In the genomic region with DNA sequence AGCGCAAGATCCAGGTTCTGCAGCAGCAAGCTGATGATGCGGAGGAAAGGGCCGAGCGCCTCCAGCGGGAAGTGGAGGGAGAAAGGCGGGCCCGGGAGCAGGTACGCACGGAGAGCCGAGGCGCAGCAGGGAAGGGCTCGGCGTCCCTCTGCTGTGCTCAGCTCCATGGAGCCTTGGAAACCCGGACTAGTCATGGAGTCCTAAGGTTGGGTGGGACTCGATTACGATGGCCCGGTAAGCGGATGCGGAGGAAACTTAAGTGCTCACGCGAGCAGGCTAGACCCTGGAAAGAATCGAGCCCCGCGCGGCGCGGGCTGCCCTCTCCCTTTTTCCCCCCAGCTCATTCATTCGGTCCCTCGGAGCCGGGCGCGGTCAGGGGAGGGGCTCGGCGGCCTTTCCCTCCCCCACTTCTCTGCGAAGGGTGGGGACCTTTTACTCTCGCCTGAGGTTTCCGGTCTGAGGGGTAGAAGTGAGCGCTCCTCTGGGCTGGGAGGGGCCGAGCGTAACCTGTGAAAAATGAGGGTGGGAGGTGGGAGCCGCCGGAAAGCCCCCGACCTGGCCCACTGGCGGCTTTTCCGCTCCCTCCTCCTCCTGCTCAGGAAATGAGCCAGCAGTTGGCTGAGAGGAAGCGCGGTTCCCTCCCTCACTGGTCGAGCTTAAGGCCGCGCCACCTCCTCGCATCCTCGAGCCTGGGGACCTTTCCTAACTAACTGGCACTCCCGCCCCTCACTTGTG, we compare ENCODE assay signal across 8 mouse cellular contexts. TPM values are rescaled to one million over a fixed set of nuclear protein-coding genes. Genes with fewer than 3 reads are reported as not detected.
DNase-seq lines count a peak whose midpoint lies in the region; ATAC-seq and TF ChIP-seq lines count a peak whose summit lies in the region.

No protein-coding gene starts in this region.

- H3K9me3 ChIP-seq in CH12.LX (replicated peaks; ENCODE audit: low read length) = no peaks in the 10 kb centered on the region
- H3K9me3 ChIP-seq in heart, embryonic 13.5 days = no peaks in the 10 kb centered on the region
- no peaks in the 10 kb centered on the region for H3K9me3 ChIP-seq in kidney, embryonic 16.5 days (ENCODE audit: low read length)
- H3K9me3 ChIP-seq in liver, embryonic 16.5 days (replicated peaks; ENCODE audit: control insufficient read depth, low read length) = no peaks in the 10 kb centered on the region
- H3K9me3 ChIP-seq in neural tube, embryonic 11.5 days (ENCODE audit: control insufficient read depth, low read length) = no peaks in the 10 kb centered on the region
- H3K9me3 ChIP-seq in stomach, postnatal 0 days (ENCODE audit: control insufficient read depth, low read length) = no peaks in the 10 kb centered on the region

- no peak; the same call in 1 of the 2 replicates for TF ChIP-seq EP300 in CH12.LX (IDR thresholded peaks at IDR 0.05; ENCODE audit: low read length)
- no peak for TF ChIP-seq EP300 in stomach, postnatal 0 days (optimal IDR thresholded peaks at IDR 0.05)

- H3K4me3 ChIP-seq in CH12.LX (replicated peaks in 1 of 3; ENCODE audit: low read depth in 2 of 3, low read length in 2 of 3, poor library complexity in 1 of 3) = peak overlapping the region; percentile 89 to 97 (median 92)
- peak overlapping the region; percentile 82 for H3K4me3 ChIP-seq in brown adipose tissue, adult 24 weeks (ENCODE audit: insufficient read depth, low read depth, low read length)
- peak overlapping the region; percentile 88 for H3K4me3 ChIP-seq in heart, embryonic 13.5 days
- H3K4me3 ChIP-seq in kidney, embryonic 16.5 days (ENCODE audit: low read length) = peak overlapping the region; percentile 92
- H3K4me3 ChIP-seq in liver, embryonic 16.5 days (ENCODE audit: low read depth, low read length) = peak overlapping the region; percentile 85
- H3K4me3 ChIP-seq in neural tube, embryonic 11.5 days (ENCODE audit: low read depth, low read length) = peak overlapping the region; percentile 91
- peak overlapping the region; percentile 83 for H3K4me3 ChIP-seq in stomach, postnatal 0 days (ENCODE audit: low read depth, low read length)

- no peak for TF ChIP-seq CTCF in CH12.LX (conservative IDR thresholded peaks at IDR 0.05 in 1 of 2, IDR thresholded peaks at IDR 0.05 in 1 of 2; ENCODE audit: low read depth in 2 of 2, low read length in 2 of 2)
- TF ChIP-seq CTCF in stomach, postnatal 0 days (IDR thresholded peaks at IDR 0.05; ENCODE audit: low read depth) = no peak; the same call in 1 of the 2 replicates

- peaks cover 46% of the 10 kb centered on the region for H3K79me2 ChIP-seq in CH12.LX (replicated peaks; ENCODE audit: control insufficient read depth, extremely low read depth, insufficient read depth, poor library complexity, severe bottlenecking)

- peak; percentile 73 for TF ChIP-seq POLR2A in CH12.LX (IDR thresholded peaks at IDR 0.05; ENCODE audit: low read depth, low read length)

- DNase-seq in CH12.LX (ENCODE audit: extremely low read depth) = peak; percentile 92
- peak; percentile 69 for DNase-seq in neural tube, embryonic 11.5 days (ENCODE audit: low spot score)
- peak; percentile 82 for DNase-seq in stomach, postnatal 0 days (ENCODE audit: low spot score)

- peaks cover 6 to 38% of the 10 kb centered on the region in 2 experiments for H3K4me1 ChIP-seq in CH12.LX (ENCODE audit: control insufficient read depth in 1 of 2, insufficient read depth in 2 of 2)
- H3K4me1 ChIP-seq in brown adipose tissue, adult 24 weeks (ENCODE audit: control insufficient read depth, insufficient read depth, insufficient read length, low read length) = peaks cover 22% of the 10 kb centered on the region
- peaks cover 57% of the 10 kb centered on the region for H3K4me1 ChIP-seq in heart, embryonic 13.5 days
- H3K4me1 ChIP-seq in kidney, embryonic 16.5 days (ENCODE audit: insufficient read depth, low read length) = peaks cover 57% of the 10 kb centered on the region
- peaks cover 51% of the 10 kb centered on the region for H3K4me1 ChIP-seq in liver, embryonic 16.5 days (ENCODE audit: control insufficient read depth, low read depth, low read length)
- peaks cover 14% of the 10 kb centered on the region for H3K4me1 ChIP-seq in neural tube, embryonic 11.5 days (ENCODE audit: control insufficient read depth, insufficient read depth, low read length)
- H3K4me1 ChIP-seq in stomach, postnatal 0 days (replicated peaks; ENCODE audit: control insufficient read depth, insufficient read depth) = peaks cover 12% of the 10 kb centered on the region

- peak overlapping the region; percentile 87 for H3K9ac ChIP-seq in CH12.LX (ENCODE audit: insufficient read depth, low read depth)
- H3K9ac ChIP-seq in heart, embryonic 13.5 days = peak overlapping the region; percentile 95
- peak overlapping the region; percentile 94 for H3K9ac ChIP-seq in kidney, embryonic 16.5 days (replicated peaks; ENCODE audit: low read length)
- peak overlapping the region; percentile 83 for H3K9ac ChIP-seq in liver, embryonic 16.5 days (ENCODE audit: low read depth, low read length)
- peak overlapping the region; percentile 88 for H3K9ac ChIP-seq in neural tube, embryonic 11.5 days (ENCODE audit: low read length)
- H3K9ac ChIP-seq in stomach, postnatal 0 days (ENCODE audit: low read length) = peak overlapping the region; percentile 86

- peak overlapping the region; percentile 96 for H3K27ac ChIP-seq in CH12.LX (ENCODE audit: insufficient read depth, low read depth)
- H3K27ac ChIP-seq in brown adipose tissue, adult 24 weeks (replicated peaks; ENCODE audit: low read depth, low read length) = peak overlapping the region; percentile 92
- peak overlapping the region; percentile 99 for H3K27ac ChIP-seq in heart, embryonic 13.5 days (replicated peaks)
- H3K27ac ChIP-seq in kidney, embryonic 16.5 days (ENCODE audit: low read length) = peak overlapping the region; percentile 99
- H3K27ac ChIP-seq in liver, embryonic 16.5 days (ENCODE audit: low read length) = peak overlapping the region; percentile 97
- peak overlapping the region; percentile 80 for H3K27ac ChIP-seq in neural tube, embryonic 11.5 days (ENCODE audit: low read depth, low read length)
- peak overlapping the region; percentile 99 for H3K27ac ChIP-seq in stomach, postnatal 0 days (replicated peaks)

- H3K4me2 ChIP-seq in CH12.LX (ENCODE audit: insufficient read depth, low read depth, poor library complexity, severe bottlenecking) = peak overlapping the region; percentile 9; the same call in 1 of the 2 replicates
- peak overlapping the region; percentile 88 for H3K4me2 ChIP-seq in heart, embryonic 13.5 days
- H3K4me2 ChIP-seq in kidney, embryonic 16.5 days (replicated peaks; ENCODE audit: low read depth, low read length) = peak overlapping the region; percentile 77
- peak overlapping the region; percentile 90 for H3K4me2 ChIP-seq in liver, embryonic 16.5 days (ENCODE audit: low read depth, low read length)
- H3K4me2 ChIP-seq in neural tube, embryonic 11.5 days (ENCODE audit: low read depth) = peak overlapping the region; percentile 87
- peak overlapping the region; percentile 64 for H3K4me2 ChIP-seq in stomach, postnatal 0 days (replicated peaks; ENCODE audit: low read depth)

- in situ Hi-C loops in CH12.LX (cut with MboI; ENCODE audit: low pct_ligation_motif_present, low pct_unique_long_range_greater_than_20kb, low sequenced_read_pairs) = loop anchor here (10.0 kb wide), 2 partner anchors 115 to 285 kb away; a partner anchor contains a TSS

- 0% methylated on average over 51 of the region's 53 CpGs for WGBS in heart, embryonic 13.5 days
- 0% methylated on average over 45 of the region's 53 CpGs for WGBS in kidney, embryonic 16.5 days
- WGBS in liver, embryonic 16.5 days (ENCODE audit: insufficient replicate concordance) = under 1% methylated on average over 53 of the region's 53 CpGs
- WGBS in neural tube, embryonic 11.5 days = under 1% methylated on average over 53 of the region's 53 CpGs
- 0% methylated on average over 40 of the region's 53 CpGs for WGBS in stomach, postnatal 0 days

- no peak for TF ChIP-seq RAD21 in CH12.LX (IDR thresholded peaks at IDR 0.05; ENCODE audit: low read depth, low read length)

- dilution Hi-C loops in CH12.LX (cut with MboI; ENCODE audit: extremely low pct_ligation_motif_present, extremely low pct_unique_long_range_greater_than_20kb, low sequenced_read_pairs) = no loop called here

- ATAC-seq in erythroid progenitor cell, adult 5-6 weeks (replicated peaks; ENCODE audit: low FRiP score, poor library complexity, severe bottlenecking) = peak; percentile 67
- peak; percentile 39; the same call in 1 of the 2 replicates for ATAC-seq in heart, embryonic 13.5 days (ENCODE audit: extremely low read depth, insufficient number of reproducible peaks, low FRiP score, low TSS enrichment)
- ATAC-seq in kidney, embryonic 16.5 days (ENCODE audit: low FRiP score, low TSS enrichment) = peak; percentile 65
- ATAC-seq in liver, embryonic 16.5 days (ENCODE audit: low read depth) = peak; percentile 55
- peak; percentile 64 for ATAC-seq in neural tube, embryonic 11.5 days (ENCODE audit: insufficient read depth, low FRiP score, low TSS enrichment)
- ATAC-seq in stomach, postnatal 0 days (ENCODE audit: low FRiP score, low TSS enrichment) = peak; percentile 65

- no peaks in the 10 kb centered on the region for H3K27me3 ChIP-seq in CH12.LX (replicated peaks)
- H3K27me3 ChIP-seq in heart, embryonic 13.5 days (replicated peaks) = no peaks in the 10 kb centered on the region
- no peaks in the 10 kb centered on the region for H3K27me3 ChIP-seq in kidney, embryonic 16.5 days (ENCODE audit: insufficient read depth, low read length)
- H3K27me3 ChIP-seq in liver, embryonic 16.5 days (ENCODE audit: control insufficient read depth, insufficient read depth, low read depth, low read length) = no peaks in the 10 kb centered on the region
- H3K27me3 ChIP-seq in neural tube, embryonic 11.5 days (ENCODE audit: control insufficient read depth, insufficient read depth, low read length) = no peaks in the 10 kb centered on the region
- no peaks in the 10 kb centered on the region for H3K27me3 ChIP-seq in stomach, postnatal 0 days (ENCODE audit: control insufficient read depth, insufficient read depth, low read length)

- peaks cover 0 to 18% of the 10 kb centered on the region in 2 experiments for H3K36me3 ChIP-seq in CH12.LX (replicated peaks in 1 of 2; ENCODE audit: control insufficient read depth in 1 of 2, insufficient read depth in 1 of 2, low read length in 1 of 2)
- H3K36me3 ChIP-seq in heart, embryonic 13.5 days = 0 out of 2 replicates have a peak, but pooled peaks cover 3% of the 10 kb centered on the region
- H3K36me3 ChIP-seq in kidney, embryonic 16.5 days (ENCODE audit: insufficient read depth, low read length) = no peaks in the 10 kb centered on the region
- no peaks in the 10 kb centered on the region for H3K36me3 ChIP-seq in liver, embryonic 16.5 days (ENCODE audit: control insufficient read depth, insufficient read depth)
- H3K36me3 ChIP-seq in neural tube, embryonic 11.5 days (ENCODE audit: control insufficient read depth, insufficient read depth, low read length) = no peaks in the 10 kb centered on the region
- no peaks in the 10 kb centered on the region for H3K36me3 ChIP-seq in stomach, postnatal 0 days (ENCODE audit: control insufficient read depth, insufficient read depth, low read length)

RNA-seq across cellular contexts. Expression of a gene that starts 7.5 kb away (rescaled TPM):
- total RNA-seq in CH12.LX (2012; rRNA removed) = 309 and 364 TPM in 2 replicates
- total RNA-seq in CH12.LX (2014; rRNA removed) = 448 and 501 TPM in 2 replicates
- 810 and 952 TPM in 2 replicates for polyA plus RNA-seq in CH12.LX (2012; ENCODE audit: insufficient read length, low read depth)
- polyA plus RNA-seq in brown adipose tissue, adult 24 weeks (2012; ENCODE audit: insufficient read depth, insufficient read length, missing spikeins) = 96.4 and 103 TPM in 2 replicates
- total RNA-seq in erythroid progenitor cell, adult 5-6 weeks (2015; ENCODE audit: low replicate concordance) = 134 and 153 TPM in 2 replicates
- 196 and 241 TPM in 2 replicates for total RNA-seq in erythroid progenitor cell, adult 5-6 weeks (2017; ENCODE audit: low replicate concordance)
- polyA plus RNA-seq in heart, embryonic 13.5 days (2015; fragmentation: Nextera tagmentation; extraction: Ambion mirVana) = 290 and 300 TPM in 2 replicates
- polyA plus RNA-seq in kidney, embryonic 16.5 days (2015; fragmentation: Nextera tagmentation; extraction: Ambion mirVana) = 543 and 583 TPM in 2 replicates
- 162 and 169 TPM in 2 replicates for polyA plus RNA-seq in liver, embryonic 16.5 days (2015; fragmentation: Nextera tagmentation; extraction: Ambion mirVana)
- 509 and 535 TPM in 2 replicates for polyA plus RNA-seq in neural tube, embryonic 11.5 days (2014; fragmentation: Nextera tagmentation; extraction: Ambion mirVana)
- polyA plus RNA-seq in stomach, postnatal 0 days (2015; fragmentation: Nextera tagmentation; extraction: Ambion mirVana) = 327 TPM in 2 replicates

RNA-seq across cellular contexts. Expression of a gene that starts 24.0 kb away (rescaled TPM):
- total RNA-seq in CH12.LX (2012; rRNA removed) (0.42 and 0.67 TPM in 2 replicates), CH12.LX (2014; rRNA removed) (0.43 and 0.63 TPM in 2 replicates)
- polyA plus RNA-seq in CH12.LX (2012; ENCODE audit: insufficient read length, low read depth) = 0.47 and 0.61 TPM in 2 replicates
- 0.20 TPM in 1 of 2 replicates, not detected in the other for polyA plus RNA-seq in brown adipose tissue, adult 24 weeks (2012; ENCODE audit: insufficient read depth, insufficient read length, missing spikeins)
- not detected in 2 replicates for total RNA-seq in erythroid progenitor cell, adult 5-6 weeks (2015; ENCODE audit: low replicate concordance)
- total RNA-seq in erythroid progenitor cell, adult 5-6 weeks (2017; ENCODE audit: low replicate concordance) = not detected in 2 replicates
- polyA plus RNA-seq in heart, embryonic 13.5 days (2015; fragmentation: Nextera tagmentation; extraction: Ambion mirVana) = 0.28 and 0.31 TPM in 2 replicates
- polyA plus RNA-seq in kidney, embryonic 16.5 days (2015; fragmentation: Nextera tagmentation; extraction: Ambion mirVana) = 0.36 and 0.60 TPM in 2 replicates
- polyA plus RNA-seq in liver, embryonic 16.5 days (2015; fragmentation: Nextera tagmentation; extraction: Ambion mirVana) = 0.04 and 0.06 TPM in 2 replicates
- polyA plus RNA-seq in neural tube, embryonic 11.5 days (2014; fragmentation: Nextera tagmentation; extraction: Ambion mirVana) = 0.41 and 0.66 TPM in 2 replicates
- polyA plus RNA-seq in stomach, postnatal 0 days (2015; fragmentation: Nextera tagmentation; extraction: Ambion mirVana) = 0.05 and 0.06 TPM in 2 replicates

RNA-seq across cellular contexts. Expression of a gene that starts 27.5 kb away (rescaled TPM):
- total RNA-seq in CH12.LX (2012; rRNA removed) (72.6 and 83.7 TPM in 2 replicates), CH12.LX (2014; rRNA removed) (48.5 and 49.0 TPM in 2 replicates)
- 189 and 201 TPM in 2 replicates for polyA plus RNA-seq in CH12.LX (2012; ENCODE audit: insufficient read length, low read depth)
- polyA plus RNA-seq in brown adipose tissue, adult 24 weeks (2012; ENCODE audit: insufficient read depth, insufficient read length, missing spikeins) = 43.1 and 61.4 TPM in 2 replicates
- total RNA-seq in erythroid progenitor cell, adult 5-6 weeks (2015; ENCODE audit: low replicate concordance) = 157 and 197 TPM in 2 replicates
- total RNA-seq in erythroid progenitor cell, adult 5-6 weeks (2017; ENCODE audit: low replicate concordance) = 107 and 126 TPM in 2 replicates
- polyA plus RNA-seq in heart, embryonic 13.5 days (2015; fragmentation: Nextera tagmentation; extraction: Ambion mirVana) = 121 and 129 TPM in 2 replicates
- 152 and 198 TPM in 2 replicates for polyA plus RNA-seq in kidney, embryonic 16.5 days (2015; fragmentation: Nextera tagmentation; extraction: Ambion mirVana)
- 57.4 and 64.4 TPM in 2 replicates for polyA plus RNA-seq in liver, embryonic 16.5 days (2015; fragmentation: Nextera tagmentation; extraction: Ambion mirVana)
- polyA plus RNA-seq in neural tube, embryonic 11.5 days (2014; fragmentation: Nextera tagmentation; extraction: Ambion mirVana) = 206 and 208 TPM in 2 replicates
- 75.2 and 80.4 TPM in 2 replicates for polyA plus RNA-seq in stomach, postnatal 0 days (2015; fragmentation: Nextera tagmentation; extraction: Ambion mirVana)

RNA-seq across cellular contexts. Expression of a gene that starts 28.5 kb away (rescaled TPM):
- total RNA-seq in CH12.LX (2012; rRNA removed) = 89.5 and 92.2 TPM in 2 replicates
- total RNA-seq in CH12.LX (2014; rRNA removed) = 126 and 133 TPM in 2 replicates
- 101 and 102 TPM in 2 replicates for polyA plus RNA-seq in CH12.LX (2012; ENCODE audit: insufficient read length, low read depth)
- 62.5 and 63.0 TPM in 2 replicates for polyA plus RNA-seq in brown adipose tissue, adult 24 weeks (2012; ENCODE audit: insufficient read depth, insufficient read length, missing spikeins)
- total RNA-seq in erythroid progenitor cell, adult 5-6 weeks (2015; ENCODE audit: low replicate concordance) = 26.3 and 51.6 TPM in 2 replicates
- total RNA-seq in erythroid progenitor cell, adult 5-6 weeks (2017; ENCODE audit: low replicate concordance) = 28.5 and 29.4 TPM in 2 replicates
- polyA plus RNA-seq in heart, embryonic 13.5 days (2015; fragmentation: Nextera tagmentation; extraction: Ambion mirVana) = 129 and 148 TPM in 2 replicates
- 184 and 187 TPM in 2 replicates for polyA plus RNA-seq in kidney, embryonic 16.5 days (2015; fragmentation: Nextera tagmentation; extraction: Ambion mirVana)
- polyA plus RNA-seq in liver, embryonic 16.5 days (2015; fragmentation: Nextera tagmentation; extraction: Ambion mirVana) = 76.1 and 76.3 TPM in 2 replicates
- polyA plus RNA-seq in neural tube, embryonic 11.5 days (2014; fragmentation: Nextera tagmentation; extraction: Ambion mirVana) = 197 TPM in 2 replicates
- 109 and 115 TPM in 2 replicates for polyA plus RNA-seq in stomach, postnatal 0 days (2015; fragmentation: Nextera tagmentation; extraction: Ambion mirVana)

Comparison
In these comparisons a context has a peak if more than half of its experiments do, and no peak if none do; other contexts are left out.
1. Peak in every context shown above with its lines: DNase-seq, ATAC-seq, H3K4me3 ChIP-seq and H3K27ac ChIP-seq.
2. H3K4me2 ChIP-seq: peak in every context shown above with its lines; median percentile 90 in liver, embryonic 16.5 days; 88 in heart, embryonic 13.5 days; 87 in neural tube, embryonic 11.5 days; 77 in kidney, embryonic 16.5 days; 64 in stomach, postnatal 0 days; 9 in CH12.LX.